Mouse (Mus musculus): Measurements from ENCODE around the gene Ccz1. TPM values are rescaled to one million over a fixed set of nuclear protein-coding genes. Genes with fewer than 3 reads are reported as not detected.

Gene Ccz1
- polyA plus RNA-seq (2011; ENCODE audit: insufficient read depth, insufficient read length, low replicate concordance, missing spikeins): 29.1 and 44.4 TPM in 2 replicates

- H3K27ac ChIP-seq (ENCODE audit: control insufficient read depth, insufficient read depth, low read depth, low read length, poor library complexity): peak within 1 kb of the TSS; percentile 84
- H3K4me1 ChIP-seq (ENCODE audit: control insufficient read depth, insufficient read depth, low read length): peaks cover 1% of the 10 kb centered on the region; the same call in 1 of the 2 replicates
- no peak for TF ChIP-seq CTCF (IDR thresholded peaks at IDR 0.05; ENCODE audit: control insufficient read depth, insufficient read depth, low read length)
- TF ChIP-seq POLR2A (IDR thresholded peaks at IDR 0.05; ENCODE audit: borderline replicate concordance, control insufficient read depth, low read depth, low read length): peak; percentile 69; the same call in 1 of the 2 replicates
- 3% methylated on average over 47 of the region's 47 CpGs for WGBS
- H3K4me3 ChIP-seq (replicated peaks; ENCODE audit: control insufficient read depth, low read depth, low read length): peak within 1 kb of the TSS; percentile 97
These were observed at the start of gene Ccz1 for GRCm38 (mm10) chr5:144014551-144015311. Gene Ccz1 (minus strand): TSS chr5:144014877.

GRCm38 (mm10) chr5:144064093-144064492 is 49.4 kb upstream of the Ccz1 start:
- no peak overlapping the region for H3K27ac ChIP-seq (ENCODE audit: control insufficient read depth, insufficient read depth, low read depth, low read length, poor library complexity)
- TF ChIP-seq POLR2A (IDR thresholded peaks at IDR 0.05; ENCODE audit: borderline replicate concordance, control insufficient read depth, low read depth, low read length) (no peak), CTCF (IDR thresholded peaks at IDR 0.05; ENCODE audit: control insufficient read depth, insufficient read depth, low read length) (no peak)
- H3K4me1 ChIP-seq (ENCODE audit: control insufficient read depth, insufficient read depth, low read length): no peaks in the 10 kb centered on the region
- H3K4me3 ChIP-seq (replicated peaks; ENCODE audit: control insufficient read depth, low read depth, low read length): no peak overlapping the region
- WGBS: 66% methylated on average over 5 of the region's 5 CpGs

- WGBS: 77% methylated on average over 6 of the region's 6 CpGs
- H3K4me1 ChIP-seq (ENCODE audit: control insufficient read depth, insufficient read depth, low read length): no peaks in the 10 kb centered on the region
- TF ChIP-seq CTCF (IDR thresholded peaks at IDR 0.05; ENCODE audit: control insufficient read depth, insufficient read depth, low read length) (no peak), POLR2A (IDR thresholded peaks at IDR 0.05; ENCODE audit: borderline replicate concordance, control insufficient read depth, low read depth, low read length) (no peak)
- no peak overlapping the region for H3K4me3 ChIP-seq (replicated peaks; ENCODE audit: control insufficient read depth, low read depth, low read length)
- no peak overlapping the region for H3K27ac ChIP-seq (ENCODE audit: control insufficient read depth, insufficient read depth, low read depth, low read length, poor library complexity)
These were observed 39.7 kb upstream of the Ccz1 start for GRCm38 (mm10) chr5:144054340-144054739.

- H3K4me3 ChIP-seq (replicated peaks; ENCODE audit: control insufficient read depth, low read depth, low read length): no peak overlapping the region
- no peaks in the 10 kb centered on the region for H3K4me1 ChIP-seq (ENCODE audit: control insufficient read depth, insufficient read depth, low read length)
- TF ChIP-seq POLR2A (IDR thresholded peaks at IDR 0.05; ENCODE audit: borderline replicate concordance, control insufficient read depth, low read depth, low read length) (no peak), CTCF (IDR thresholded peaks at IDR 0.05; ENCODE audit: control insufficient read depth, insufficient read depth, low read length) (no peak)
- no peak overlapping the region for H3K27ac ChIP-seq (ENCODE audit: control insufficient read depth, insufficient read depth, low read depth, low read length, poor library complexity)
- WGBS: 54% methylated on average over 3 of the region's 3 CpGs
These were observed 38.8 kb upstream of the Ccz1 start for GRCm38 (mm10) chr5:144053450-144053849.

- Histone ChIP-seq H3K4me1 (ENCODE audit: control insufficient read depth, insufficient read depth, low read length) (no peaks in the 10 kb centered on the region), H3K27ac (ENCODE audit: control insufficient read depth, insufficient read depth, low read depth, low read length, poor library complexity) (no peak overlapping the region), H3K4me3 (replicated peaks; ENCODE audit: control insufficient read depth, low read depth, low read length) (no peak overlapping the region)
- TF ChIP-seq POLR2A (IDR thresholded peaks at IDR 0.05; ENCODE audit: borderline replicate concordance, control insufficient read depth, low read depth, low read length) (no peak), CTCF (IDR thresholded peaks at IDR 0.05; ENCODE audit: control insufficient read depth, insufficient read depth, low read length) (peak; percentile 68)
These were observed 36.6 kb upstream of the Ccz1 start for GRCm38 (mm10) chr5:144051268-144051667.

- Histone ChIP-seq H3K4me3 (replicated peaks; ENCODE audit: control insufficient read depth, low read depth, low read length) (no peak overlapping the region), H3K4me1 (ENCODE audit: control insufficient read depth, insufficient read depth, low read length) (no peaks in the 10 kb centered on the region), H3K27ac (ENCODE audit: control insufficient read depth, insufficient read depth, low read depth, low read length, poor library complexity) (no peak overlapping the region)
- no peak for TF ChIP-seq CTCF (IDR thresholded peaks at IDR 0.05; ENCODE audit: control insufficient read depth, insufficient read depth, low read length)
- no peak for TF ChIP-seq POLR2A (IDR thresholded peaks at IDR 0.05; ENCODE audit: borderline replicate concordance, control insufficient read depth, low read depth, low read length)
- WGBS: 63% methylated on average over 3 of the region's 3 CpGs
These were observed 35.2 kb upstream of the Ccz1 start for GRCm38 (mm10) chr5:144049881-144050280.

- Histone ChIP-seq H3K4me3 (replicated peaks; ENCODE audit: control insufficient read depth, low read depth, low read length) (no peak overlapping the region), H3K27ac (ENCODE audit: control insufficient read depth, insufficient read depth, low read depth, low read length, poor library complexity) (0 out of 2 replicates have a peak overlapping the region, but pooled peaks have one; percentile 29), H3K4me1 (ENCODE audit: control insufficient read depth, insufficient read depth, low read length) (no peaks in the 10 kb centered on the region)
- TF ChIP-seq POLR2A (IDR thresholded peaks at IDR 0.05; ENCODE audit: borderline replicate concordance, control insufficient read depth, low read depth, low read length) (no peak), CTCF (IDR thresholded peaks at IDR 0.05; ENCODE audit: control insufficient read depth, insufficient read depth, low read length) (no peak)
- 58% methylated on average over 13 of the region's 13 CpGs for WGBS
These were observed 32.6 kb upstream of the Ccz1 start for GRCm38 (mm10) chr5:144047324-144047723.

- H3K4me1 ChIP-seq (ENCODE audit: control insufficient read depth, insufficient read depth, low read length): no peaks in the 10 kb centered on the region; the same call in 1 of the 2 replicates
- TF ChIP-seq CTCF (IDR thresholded peaks at IDR 0.05; ENCODE audit: control insufficient read depth, insufficient read depth, low read length) (no peak), POLR2A (IDR thresholded peaks at IDR 0.05; ENCODE audit: borderline replicate concordance, control insufficient read depth, low read depth, low read length) (no peak)
- H3K27ac ChIP-seq (ENCODE audit: control insufficient read depth, insufficient read depth, low read depth, low read length, poor library complexity): no peak overlapping the region
- no peak overlapping the region for H3K4me3 ChIP-seq (replicated peaks; ENCODE audit: control insufficient read depth, low read depth, low read length)
- WGBS: 67% methylated on average over 11 of the region's 11 CpGs
These were observed 28.5 kb upstream of the Ccz1 start for GRCm38 (mm10) chr5:144043166-144043565.
